Mouse (Mus musculus) lung, adult 2 months (tissue): ENCODE data around the gene Creg1.

Experiments
- CTCF ChIP-seq: fragments of 200-500 bp; IDR thresholded peaks from 2 replicates; pipeline ENCODE4 v1.5.1; 2011; ENCODE audit warnings: mild to moderate bottlenecking, low read length, control low read depth; ENCODE audit not compliant: insufficient read depth
- POLR2A ChIP-seq: fragments of 200-500 bp; IDR thresholded peaks from 2 replicates; pipeline ENCODE4 v1.6.1; 2011; ENCODE audit warnings: low read depth, mild to moderate bottlenecking, control low read depth, low read length, borderline replicate concordance; ENCODE audit errors: extremely low read depth

GRCm38 (mm10) chr1:165817264-165817663 lies 53.7 kb downstream of the Creg1 start:
- TF ChIP-seq CTCF (no peak), POLR2A (no peak)
